Mouse (Mus musculus) cerebellum, adult 2 months (tissue): ENCODE data around the gene Hdac7. TPM values are rescaled to one million over a fixed set of nuclear protein-coding genes. Genes with fewer than 3 reads are reported as not detected.

Experiments used
- DNase-seq, 2 experiments: peaks; one replicate each; pipeline ENCODE4 v3.0.0; 2021
- H3K27ac ChIP-seq: fragments of 200-500 bp; 2 replicates; pipeline ENCODE4 v1.5.1; 2012; ENCODE audit warnings: low read length, control low read depth, inconsistent platforms; ENCODE audit not compliant: insufficient read depth
- H3K27me3 ChIP-seq: fragments of 200-500 bp; 2 replicates; pipeline ENCODE4 v1.6.1; 2012; ENCODE audit warnings: inconsistent platforms, mild to moderate bottlenecking, low read length, moderate library complexity; ENCODE audit not compliant: control insufficient read depth, insufficient read depth
- H3K4me1 ChIP-seq: fragments of 200-500 bp; 2 replicates; pipeline ENCODE4 v1.6.1; 2011; ENCODE audit warnings: low read length; ENCODE audit not compliant: control insufficient read depth, insufficient read depth
- H3K4me3 ChIP-seq: fragments of 200-500 bp; replicated peaks from 2 replicates; pipeline ENCODE3; 2011; ENCODE audit warnings: mild to moderate bottlenecking, low read depth, low read length, control low read depth; ENCODE audit not compliant: insufficient read depth
- CTCF ChIP-seq: fragments of 200-500 bp; IDR thresholded peaks from 2 replicates; pipeline ENCODE4 v1.5.1; 2011; ENCODE audit warnings: low read depth, mild to moderate bottlenecking, control low read depth, low read length, moderate library complexity, borderline replicate concordance; ENCODE audit not compliant: insufficient read depth
- POLR2A ChIP-seq: fragments of 200-500 bp; IDR thresholded peaks from 2 replicates; pipeline ENCODE4 v1.6.1; 2011; ENCODE audit warnings: low read length, control low read depth, borderline replicate concordance; ENCODE audit not compliant: insufficient read depth
- WGBS: fragments of 180-500 bp; shearing (Covaris S2); methylation state at CpG from one replicate; pipeline ENCODE4 v1.1.7; 2018; 5-methylcytosine and 5-hydroxymethylcytosine counted together
- polyA plus RNA-seq: library from polyadenylated mRNA; depleted of rRNA; stranded (reverse); fragments of >200 nt; gene quantifications from 2 replicates; pipeline ENCODE4 v1.2.3, GENCODE M21; 2012

Gene Hdac7
- polyA plus RNA-seq, 1 experiment: 40.9 TPM

DNA sequence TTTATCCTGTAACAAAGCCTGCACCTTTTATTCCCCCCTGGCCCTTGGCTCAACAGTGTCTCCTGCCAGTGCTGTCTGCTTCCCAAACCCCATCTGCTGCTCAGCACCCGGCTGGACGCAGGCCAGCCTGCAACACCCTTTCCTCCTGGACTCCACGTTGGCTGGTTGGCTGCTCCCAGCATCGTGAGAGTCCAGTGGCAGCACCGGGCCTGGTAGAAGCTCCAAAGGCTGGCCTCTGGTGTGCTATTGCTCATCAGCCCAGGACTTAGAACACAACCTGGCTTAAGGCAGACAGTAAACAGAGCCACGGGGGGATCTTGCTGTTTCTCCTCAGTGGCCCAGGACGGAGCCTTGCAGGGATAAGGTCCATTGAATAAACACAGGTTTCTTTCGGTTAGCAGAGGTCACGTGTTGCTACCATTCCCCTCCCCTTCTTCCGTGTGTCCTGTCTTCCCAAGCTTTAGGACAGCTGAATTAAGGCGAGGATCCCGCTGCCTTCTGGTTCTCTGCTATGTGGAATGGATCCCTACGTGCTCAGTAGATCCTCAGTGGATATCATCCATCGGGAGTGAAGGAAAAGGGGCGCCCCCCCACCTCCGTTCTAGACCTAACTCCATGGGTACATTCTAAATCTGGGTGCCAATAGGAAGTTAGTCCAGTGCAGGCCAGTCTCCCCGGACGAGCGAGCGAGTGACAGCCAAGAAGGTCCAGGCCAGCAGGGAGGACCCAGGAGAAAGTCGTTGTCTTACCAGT is 30.7 kb downstream of the Hdac7 start:
- H3K27ac ChIP-seq: peak overlapping the region; percentile 57
- peak; percentile 85 to 90 for DNase-seq
- WGBS: 28% methylated on average over 21 of the region's 21 CpGs
- H3K4me3 ChIP-seq: no peak overlapping the region
- no peaks in the 10 kb centered on the region for H3K27me3 ChIP-seq
- TF ChIP-seq POLR2A (no peak), CTCF (no peak)
- H3K4me1 ChIP-seq: peaks cover 44% of the 10 kb centered on the region

DNA sequence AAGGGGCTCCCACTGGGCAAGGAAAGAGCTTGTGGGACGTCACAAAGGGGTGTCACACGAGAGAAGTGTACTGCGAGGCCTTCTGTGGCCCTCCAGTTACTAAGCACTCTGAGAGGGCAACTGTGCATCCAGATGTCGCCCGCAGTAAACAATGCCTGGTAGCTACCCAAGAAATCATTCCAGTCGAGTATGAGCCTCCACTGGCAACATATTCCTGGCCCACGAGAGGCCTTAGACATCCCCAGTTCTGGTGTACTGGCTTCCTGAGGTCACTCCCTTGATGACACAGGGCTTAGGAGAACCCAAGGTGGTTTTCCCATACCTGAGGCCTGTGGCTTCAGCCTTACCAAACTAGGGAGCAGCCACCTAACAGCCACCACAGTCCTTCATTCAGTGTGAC is 31.4 kb downstream of the Hdac7 start:
- Histone ChIP-seq H3K4me3 (no peak overlapping the region), H3K4me1 (peaks cover 44% of the 10 kb centered on the region), H3K27me3 (no peaks in the 10 kb centered on the region), H3K27ac (peak overlapping the region; percentile 57)
- DNase-seq: no peak
- no peak for TF ChIP-seq POLR2A
- no peak for TF ChIP-seq CTCF
- 39% methylated on average over 7 of the region's 7 CpGs for WGBS

DNA sequence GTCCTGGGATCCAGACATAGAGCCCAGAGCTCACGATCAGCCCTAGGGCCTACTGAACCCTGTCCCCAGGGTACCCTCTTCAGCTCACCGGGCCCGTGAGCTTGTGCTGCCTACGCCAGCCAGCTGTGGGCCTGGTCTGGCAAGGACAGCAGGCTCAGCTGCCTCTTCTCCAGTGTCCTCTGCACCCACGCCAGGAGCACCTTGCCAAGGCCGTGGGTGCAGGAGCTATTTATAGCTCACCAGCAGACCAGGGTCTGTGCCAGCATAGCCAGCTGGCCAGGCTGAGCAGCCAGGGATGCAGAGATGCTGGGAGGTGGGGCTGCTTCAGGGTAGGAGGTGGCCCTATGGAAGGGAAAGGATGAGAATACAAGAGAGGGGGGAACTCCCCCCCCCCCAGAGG is 32.2 kb downstream of the Hdac7 start:
- TF ChIP-seq POLR2A: no peak
- no peak for TF ChIP-seq CTCF
- 1% methylated on average over 6 of the region's 6 CpGs for WGBS

DNA sequence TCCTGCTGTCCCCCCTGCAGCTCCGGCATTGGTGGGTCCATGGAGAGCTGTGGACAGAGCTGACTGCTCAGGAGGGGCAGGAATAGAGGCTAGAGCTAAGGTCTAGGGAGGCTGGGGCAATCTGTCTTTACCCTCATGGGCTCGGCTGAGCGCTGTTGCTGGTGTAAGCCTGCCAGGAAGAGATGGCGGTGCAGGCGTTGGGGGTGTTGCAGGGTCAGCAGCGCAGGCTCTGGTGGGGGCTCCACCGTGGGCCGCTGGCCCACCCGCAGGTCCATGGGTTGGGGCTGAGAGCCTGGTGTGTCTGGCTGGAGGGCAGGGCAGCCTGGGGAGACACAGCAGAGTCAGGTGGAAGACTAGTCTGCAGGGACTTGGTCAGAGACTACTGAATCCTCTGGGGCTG is 33.0 kb downstream of the Hdac7 start:
- no peak for DNase-seq
- TF ChIP-seq POLR2A: no peak
- TF ChIP-seq CTCF: no peak
- WGBS: 51% methylated on average over 9 of the region's 9 CpGs
- Histone ChIP-seq H3K27ac (0 out of 2 replicates have a peak overlapping the region, but pooled peaks have one; percentile 37), H3K27me3 (no peaks in the 10 kb centered on the region), H3K4me1 (peaks cover 44% of the 10 kb centered on the region), H3K4me3 (no peak overlapping the region)

More for the DNA sequence above, 32.2 kb downstream of the Hdac7 start:
- Histone ChIP-seq H3K27ac (peak overlapping the region; percentile 47), H3K4me1 (peaks cover 44% of the 10 kb centered on the region), H3K4me3 (no peak overlapping the region), H3K27me3 (no peaks in the 10 kb centered on the region)
- peak; percentile 78 to 90 for DNase-seq

DNA sequence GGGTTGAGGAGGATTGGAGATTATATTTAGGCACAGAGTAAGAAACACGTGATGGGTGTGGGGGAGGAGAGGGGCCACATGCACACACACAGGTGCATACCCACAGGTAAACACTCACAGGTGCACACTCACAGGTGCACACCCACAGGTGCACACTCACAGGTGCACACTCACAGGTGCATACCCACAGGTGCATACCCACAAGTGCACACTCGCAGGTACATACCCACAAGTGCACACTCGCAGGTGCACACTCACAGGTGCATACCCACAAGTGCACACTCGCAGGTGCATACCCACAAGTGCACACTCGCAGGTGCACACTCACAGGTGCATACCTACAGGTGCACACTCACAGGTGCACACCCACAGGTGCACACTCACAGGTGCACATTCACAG is 33.9 kb downstream of the Hdac7 start:
- TF ChIP-seq CTCF (no peak), POLR2A (no peak)
- Histone ChIP-seq H3K4me3 (no peak overlapping the region), H3K4me1 (peaks cover 44% of the 10 kb centered on the region), H3K27ac (no peak overlapping the region), H3K27me3 (no peaks in the 10 kb centered on the region)
- no peak for DNase-seq
- WGBS: 87% methylated on average over 5 of the region's 5 CpGs

- no peak for DNase-seq
- Histone ChIP-seq H3K4me1 (peaks cover 44% of the 10 kb centered on the region), H3K4me3 (no peak overlapping the region), H3K27ac (no peak overlapping the region), H3K27me3 (no peaks in the 10 kb centered on the region)
- TF ChIP-seq POLR2A (no peak), CTCF (peak; percentile 22; the same call in 1 of the 2 replicates)
- 75% methylated on average over 5 of the region's 5 CpGs for WGBS
These were observed 34.4 kb downstream of the Hdac7 start for GRCm38 (mm10) chr15:97809942-97810341.

GRCm38 (mm10) chr15:97809206-97809605 is 35.1 kb downstream of the Hdac7 start:
- Histone ChIP-seq H3K4me3 (no peak overlapping the region), H3K27ac (no peak overlapping the region), H3K4me1 (peaks cover 44% of the 10 kb centered on the region), H3K27me3 (no peaks in the 10 kb centered on the region)
- DNase-seq: no peak
- TF ChIP-seq CTCF: no peak
- TF ChIP-seq POLR2A: no peak
- WGBS: 92% methylated on average over 14 of the region's 14 CpGs

- no peak for DNase-seq
- no peak for TF ChIP-seq CTCF
- no peak for TF ChIP-seq POLR2A
- 94% methylated on average over 14 of the region's 14 CpGs for WGBS
These were observed 35.8 kb downstream of the Hdac7 start for GRCm38 (mm10) chr15:97808532-97808931.

More at GRCm38 (mm10) chr15:97808532-97808931, 35.8 kb downstream of the Hdac7 start:
- Histone ChIP-seq H3K27me3 (no peaks in the 10 kb centered on the region), H3K27ac (no peak overlapping the region), H3K4me1 (peaks cover 38% of the 10 kb centered on the region), H3K4me3 (no peak overlapping the region)
